Mouse (Mus musculus): Measurements from ENCODE around the gene Disp1.

The Disp1 gene

GRCm38 (mm10) chr1:183133440-183133839 lies 87.9 kb downstream of the Disp1 start:
- DNase-seq (ENCODE audit: low spot score), result no peak

GRCm38 (mm10) chr1:183127246-183127645 lies 94.1 kb downstream of the Disp1 start:
- DNase-seq (ENCODE audit: low spot score), result no peak

GRCm38 (mm10) chr1:183123725-183124124 lies 97.6 kb downstream of the Disp1 start:
- DNase-seq (ENCODE audit: low spot score), result no peak

- no peak for DNase-seq (ENCODE audit: low spot score)
These were observed 100.9 kb downstream of the Disp1 start for GRCm38 (mm10) chr1:183120341-183120923.

GRCm38 (mm10) chr1:183117827-183118825 lies 103.2 kb downstream of the Disp1 start:
- DNase-seq (ENCODE audit: low spot score), result no peak

GRCm38 (mm10) chr1:183116946-183117826 lies 104.1 kb downstream of the Disp1 start:
- DNase-seq (ENCODE audit: low spot score), result no peak

- no peak for DNase-seq (ENCODE audit: low spot score)
These were observed 104.9 kb downstream of the Disp1 start for GRCm38 (mm10) chr1:183116441-183116840.

- DNase-seq (ENCODE audit: low spot score), result no peak
These were observed 106.2 kb downstream of the Disp1 start for GRCm38 (mm10) chr1:183115076-183115475.

GRCm38 (mm10) chr1:183114554-183114953 lies 106.8 kb downstream of the Disp1 start:
- DNase-seq (ENCODE audit: low spot score), result no peak

GRCm38 (mm10) chr1:183113546-183113945 lies 107.8 kb downstream of the Disp1 start:
- DNase-seq (ENCODE audit: low spot score), result no peak

- DNase-seq (ENCODE audit: low spot score), result no peak
These were observed 113.8 kb downstream of the Disp1 start for GRCm38 (mm10) chr1:183107476-183107875.

- DNase-seq (ENCODE audit: low spot score), result no peak
These were observed 116.6 kb downstream of the Disp1 start for GRCm38 (mm10) chr1:183104696-183105095.

GRCm38 (mm10) chr1:183102775-183103174 lies 118.5 kb downstream of the Disp1 start:
- no peak for DNase-seq (ENCODE audit: low spot score)

- DNase-seq (ENCODE audit: low spot score), result no peak
These were observed 119.2 kb downstream of the Disp1 start for GRCm38 (mm10) chr1:183102153-183102552.

- DNase-seq (ENCODE audit: low spot score), result no peak
These were observed 120.0 kb downstream of the Disp1 start for GRCm38 (mm10) chr1:183101371-183101770.

GRCm38 (mm10) chr1:183100245-183100644 lies 121.1 kb downstream of the Disp1 start:
- no peak for DNase-seq (ENCODE audit: low spot score)

- DNase-seq (ENCODE audit: low spot score), result no peak
These were observed 121.6 kb downstream of the Disp1 start for GRCm38 (mm10) chr1:183099686-183100085.

- no peak for DNase-seq (ENCODE audit: low spot score)
These were observed 123.7 kb downstream of the Disp1 start for GRCm38 (mm10) chr1:183097606-183098005.

- no peak for DNase-seq (ENCODE audit: low spot score)
These were observed 125.8 kb downstream of the Disp1 start for GRCm38 (mm10) chr1:183095454-183096088.

- DNase-seq (ENCODE audit: low spot score), result no peak
These were observed 129.0 kb downstream of the Disp1 start for GRCm38 (mm10) chr1:183092296-183092695.

GRCm38 (mm10) chr1:183091203-183091602 lies 130.1 kb downstream of the Disp1 start:
- no peak for DNase-seq (ENCODE audit: low spot score)

GRCm38 (mm10) chr1:183088661-183089060 lies 132.7 kb downstream of the Disp1 start:
- DNase-seq (ENCODE audit: low spot score), result no peak
